Mouse (Mus musculus) limb, embryonic 11.5 days (tissue): ENCODE results near the gene Efr3b. TPM values are rescaled to one million over a fixed set of nuclear protein-coding genes. Genes with fewer than 3 reads are reported as not detected.
"Not testable (repeated sequence)": the region's sequence is repeated elsewhere in the genome, so short reads cannot be mapped to it uniquely, and the experiment has no call there.

Experiments
- ATAC-seq: fragments of 200-750 bp; cut with Nextera tagmentation; 2 replicates; pipeline ENCODE4 v1.8.0; 2017; ENCODE audit warnings: low read depth; ENCODE audit not compliant: insufficient number of reproducible peaks, low FRiP score, low TSS enrichment
- DNase-seq: peaks from one replicate; pipeline ENCODE4 v3.0.0-alpha.2; 2015; ENCODE audit warnings: low spot score
- H3K27ac ChIP-seq: fragments of 300-500 bp; sonication (generic); replicated peaks from 2 replicates; pipeline ENCODE4 v1.5.1; 2014; ENCODE audit warnings: low read depth, mild to moderate bottlenecking, low read length
- H3K27me3 ChIP-seq: fragments of 300-500 bp; sonication (generic); 2 replicates; pipeline ENCODE4 v1.6.1; 2014; ENCODE audit warnings: mild to moderate bottlenecking, low read length, mixed read lengths; ENCODE audit not compliant: control insufficient read depth, insufficient read depth
- H3K36me3 ChIP-seq: fragments of 300-500 bp; sonication (generic); 2 replicates; pipeline ENCODE4 v1.6.1; 2014; ENCODE audit warnings: mild to moderate bottlenecking, low read length, moderate library complexity, mixed read lengths; ENCODE audit not compliant: control insufficient read depth, insufficient read depth
- H3K4me1 ChIP-seq: fragments of 300-500 bp; sonication (generic); 2 replicates; pipeline ENCODE4 v1.6.1; 2014; ENCODE audit warnings: low read length, mixed read lengths; ENCODE audit not compliant: control insufficient read depth, insufficient read depth
- H3K4me2 ChIP-seq: fragments of 300-500 bp; sonication (generic); 2 replicates; pipeline ENCODE4 v1.6.1; 2014; ENCODE audit warnings: low read depth, mild to moderate bottlenecking, moderate library complexity; ENCODE audit not compliant: severe bottlenecking
- H3K4me3 ChIP-seq: fragments of 300-500 bp; sonication (generic); 2 replicates; pipeline ENCODE4 v1.5.1; 2014; ENCODE audit warnings: low read depth, low read length
- H3K9ac ChIP-seq: fragments of 300-500 bp; sonication (generic); 2 replicates; pipeline ENCODE4 v1.6.1; 2014; ENCODE audit warnings: mild to moderate bottlenecking, low read length
- H3K9me3 ChIP-seq: fragments of 300-500 bp; sonication (generic); 2 replicates; pipeline ENCODE4 v1.6.1; 2016; ENCODE audit warnings: low read length; ENCODE audit not compliant: control insufficient read depth
- WGBS: fragments of 180-500 bp; shearing (Covaris S2); extraction: QIAGEN DNeasy Blood & Tissue Kit; methylation state at CpG from one replicate; pipeline ENCODE4 v1.1.7; 2014; 5-methylcytosine and 5-hydroxymethylcytosine counted together
- polyA plus RNA-seq: library from polyadenylated mRNA; unstranded; fragments of >200 nt; fragmentation: Nextera tagmentation; extraction: Ambion mirVana; gene quantifications from 2 replicates; pipeline ENCODE4 v1.2.1, GENCODE M21; 2014

Gene Efr3b
- polyA plus RNA-seq, 1 experiment from 2014 or later: 6.3 TPM

DNA sequence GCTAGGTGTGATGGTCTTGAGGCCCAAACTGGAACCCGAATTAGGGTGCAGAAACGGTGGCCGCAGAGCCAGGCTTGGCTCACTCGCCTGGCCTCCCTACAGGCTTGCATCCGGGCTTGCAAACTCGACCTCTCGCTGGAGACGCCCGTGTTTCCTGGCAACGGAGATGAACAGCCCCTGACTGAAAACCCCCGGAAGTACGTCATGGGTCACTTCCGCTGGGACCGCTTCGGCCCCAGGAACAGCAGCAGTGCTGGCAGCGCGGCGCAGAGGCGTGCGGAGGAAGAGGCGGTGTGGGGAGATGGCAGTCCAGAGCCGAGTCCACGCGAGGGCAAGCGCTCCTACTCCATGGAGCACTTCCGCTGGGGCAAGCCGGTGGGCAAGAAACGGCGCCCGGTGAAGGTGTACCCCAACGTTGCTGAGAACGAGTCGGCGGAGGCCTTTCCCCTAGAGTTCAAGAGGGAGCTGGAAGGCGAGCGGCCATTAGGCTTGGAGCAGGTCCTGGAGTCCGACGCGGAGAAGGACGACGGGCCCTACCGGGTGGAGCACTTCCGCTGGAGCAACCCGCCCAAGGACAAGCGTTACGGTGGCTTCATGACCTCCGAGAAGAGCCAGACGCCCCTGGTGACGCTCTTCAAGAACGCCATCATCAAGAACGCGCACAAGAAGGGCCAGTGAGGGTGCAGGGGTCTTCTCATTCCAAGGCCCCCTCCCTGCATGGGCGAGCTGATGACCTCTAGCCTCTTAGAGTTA is 78.7 kb downstream of the Efr3b start:
- Histone ChIP-seq H3K36me3 (no peaks in the 10 kb centered on the region), H3K4me1 (peaks cover 6% of the 10 kb centered on the region), H3K4me3 (peak overlapping the region; percentile 53), H3K9ac (peak overlapping the region; percentile 85), H3K27ac (peak overlapping the region; percentile 87; the same call in 1 of the 2 replicates), H3K9me3 (no peaks in the 10 kb centered on the region), H3K4me2 (peak overlapping the region; percentile 77), H3K27me3 (peaks cover 3% of the 10 kb centered on the region)
- DNase-seq (peak; percentile 94), ATAC-seq (peak; percentile 92)
- WGBS: 2% methylated on average over 53 of the region's 53 CpGs

DNA sequence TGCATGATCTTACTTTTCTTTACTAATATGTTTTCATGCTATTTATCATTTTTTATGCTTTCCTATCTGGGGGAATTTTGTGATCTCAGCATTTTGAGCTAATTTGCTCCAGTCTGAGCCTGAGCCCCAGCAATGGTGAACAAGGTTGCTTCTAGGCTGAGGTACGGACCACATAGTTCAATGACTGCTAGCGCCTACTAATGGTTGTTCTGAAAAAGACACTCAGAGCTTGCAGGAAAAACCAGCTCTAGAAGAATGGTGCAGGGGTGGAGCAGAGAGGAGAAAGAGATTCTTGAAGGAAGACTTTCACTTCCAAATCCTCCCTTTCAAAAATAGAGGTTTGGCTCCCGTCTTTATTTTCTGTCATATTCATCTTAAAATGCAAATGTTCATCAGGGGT is 82.4 kb downstream of the Efr3b start:
- H3K27me3 ChIP-seq: peaks cover 13% of the 10 kb centered on the region
- no peak overlapping the region for H3K4me3 ChIP-seq
- no peak overlapping the region for H3K27ac ChIP-seq
- no peak overlapping the region for H3K4me2 ChIP-seq
- ATAC-seq (no peak), DNase-seq (no peak)
- H3K36me3 ChIP-seq: no peaks in the 10 kb centered on the region
- no peak overlapping the region for H3K9ac ChIP-seq
- H3K4me1 ChIP-seq: peaks cover 6% of the 10 kb centered on the region
- 16% methylated on average over 3 of the region's 3 CpGs for WGBS
- no peaks in the 10 kb centered on the region for H3K9me3 ChIP-seq

DNA sequence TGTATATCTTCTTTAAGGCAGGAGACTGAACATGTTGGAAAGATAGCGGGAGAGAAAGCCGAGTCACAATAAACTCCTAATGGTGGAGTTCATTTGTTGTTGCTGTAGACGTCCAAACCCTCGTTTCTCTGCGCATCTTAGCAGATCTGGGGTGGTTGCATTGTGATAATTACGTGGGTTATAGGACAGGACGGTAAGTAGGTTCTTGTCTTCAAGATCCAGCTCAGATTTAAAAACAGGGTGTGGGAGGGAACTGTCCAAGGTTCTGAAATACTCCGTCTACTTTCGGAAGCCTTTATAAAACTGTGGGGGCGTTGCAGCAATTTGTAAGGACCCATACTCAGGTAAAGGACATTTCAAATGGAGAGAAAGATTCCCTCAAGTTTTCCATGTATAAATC is 83.3 kb downstream of the Efr3b start:
- H3K36me3 ChIP-seq: no peaks in the 10 kb centered on the region
- no peak for ATAC-seq
- no peak overlapping the region for H3K9ac ChIP-seq
- peaks cover 6% of the 10 kb centered on the region for H3K4me1 ChIP-seq
- no peak overlapping the region for H3K4me2 ChIP-seq
- 31% methylated on average over 10 of the region's 10 CpGs for WGBS
- H3K27me3 ChIP-seq: peaks cover 13% of the 10 kb centered on the region
- H3K27ac ChIP-seq: no peak overlapping the region
- peak; percentile 56 for DNase-seq
- no peaks in the 10 kb centered on the region for H3K9me3 ChIP-seq
- no peak overlapping the region for H3K4me3 ChIP-seq

DNA sequence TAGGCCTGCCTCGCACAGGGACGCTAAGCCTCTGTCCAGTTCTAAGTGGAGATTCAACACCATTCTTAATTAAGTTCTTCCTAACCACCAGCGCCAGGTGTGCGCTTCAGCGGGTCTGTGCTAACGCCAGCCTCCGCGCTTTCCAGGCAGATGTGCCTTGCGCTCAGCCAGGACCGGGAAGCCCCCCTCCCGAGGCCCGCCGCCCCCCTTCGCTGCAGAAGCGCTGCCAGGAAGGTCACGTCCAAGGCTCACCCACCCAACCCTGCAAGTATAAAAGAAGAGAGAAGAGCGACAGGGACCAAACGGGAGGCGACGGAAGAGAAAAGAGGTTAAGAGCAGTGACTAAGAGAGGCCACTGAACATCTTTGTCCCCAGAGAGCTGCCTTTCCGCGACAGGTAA is 84.1 kb downstream of the Efr3b start, which contains the start of gene Pomc:
Gene Pomc, plus strand, starts transcription at position 301 of the 400 bp plus-strand sequence.
- ATAC-seq: no peak
- WGBS: 19% methylated on average over 22 of the region's 22 CpGs
- Histone ChIP-seq H3K4me1 (peaks cover 6% of the 10 kb centered on the region), H3K9ac (no peak within 1 kb of the TSS), H3K4me2 (no peak within 1 kb of the TSS), H3K9me3 (no peaks in the 10 kb centered on the region), H3K27me3 (peaks cover 13% of the 10 kb centered on the region), H3K27ac (no peak within 1 kb of the TSS), H3K4me3 (no peak within 1 kb of the TSS), H3K36me3 (no peaks in the 10 kb centered on the region)
- DNase-seq: no peak

DNA sequence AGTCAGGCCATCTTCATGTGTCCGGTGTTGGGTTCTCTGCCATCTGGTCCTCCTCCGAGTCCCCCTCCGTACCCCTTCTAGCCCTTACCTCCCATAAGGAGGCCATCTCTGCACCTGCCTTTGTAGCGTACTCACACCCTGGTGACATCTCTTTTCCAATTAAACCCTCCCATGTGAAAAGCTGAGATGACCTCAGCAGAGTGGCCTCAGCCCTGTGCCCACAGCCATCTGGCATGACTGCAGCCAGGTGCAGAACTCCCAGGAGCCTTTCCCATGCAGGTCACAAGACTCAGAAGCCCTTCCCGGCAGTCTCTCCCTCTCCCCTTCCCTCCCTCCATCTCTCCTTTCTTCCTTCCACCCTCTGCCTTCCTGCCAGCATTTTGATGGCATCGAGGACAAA is 91.2 kb downstream of the Efr3b start:
- WGBS: 63% methylated on average over 6 of the region's 6 CpGs

DNA sequence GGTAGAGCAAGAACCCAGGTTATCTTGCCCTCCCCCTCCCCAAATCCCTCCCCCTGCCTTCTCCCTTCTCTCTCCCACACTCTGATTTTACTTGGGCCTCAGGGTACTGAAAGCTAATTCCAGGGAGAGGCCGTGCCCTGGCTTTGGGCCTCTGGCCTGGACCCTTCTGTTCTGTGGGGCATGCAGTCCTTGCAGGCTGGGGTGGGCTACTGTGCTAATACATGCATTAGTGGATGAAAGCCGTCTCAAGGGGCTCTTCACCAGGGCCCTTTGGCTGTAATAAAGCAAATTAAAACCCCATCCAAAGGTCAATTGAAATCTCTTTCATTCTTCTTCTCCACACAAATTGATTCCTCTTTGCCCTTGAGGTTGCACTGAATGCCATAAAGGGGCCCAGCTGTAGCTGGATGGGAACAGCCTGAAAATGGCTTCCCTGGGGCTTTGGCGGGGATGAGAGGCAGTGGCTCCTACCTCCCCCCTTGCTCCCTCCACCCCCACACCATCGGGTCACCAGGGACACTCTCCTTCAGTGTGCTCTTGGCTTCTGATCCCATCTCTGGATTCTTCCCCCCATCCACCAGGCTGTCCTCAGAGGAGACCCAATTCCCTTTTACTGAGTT is 94.2 kb downstream of the Efr3b start:
- Histone ChIP-seq H3K4me1 (no peaks in the 10 kb centered on the region), H3K9me3 (no peaks in the 10 kb centered on the region), H3K4me2 (no peak overlapping the region), H3K36me3 (no peaks in the 10 kb centered on the region), H3K27me3 (no peaks in the 10 kb centered on the region), H3K27ac (no peak overlapping the region), H3K4me3 (no peak overlapping the region), H3K9ac (no peak overlapping the region)
- 50% methylated on average over 4 of the region's 4 CpGs for WGBS
- DNase-seq (no peak), ATAC-seq (no peak)

More for the DNA sequence above, 91.2 kb downstream of the Efr3b start:
- Histone ChIP-seq H3K9me3 (no peaks in the 10 kb centered on the region), H3K27me3 (no peaks in the 10 kb centered on the region), H3K36me3 (no peaks in the 10 kb centered on the region), H3K27ac (no peak overlapping the region), H3K4me3 (no peak overlapping the region), H3K4me1 (no peaks in the 10 kb centered on the region), H3K4me2 (no peak overlapping the region), H3K9ac (no peak overlapping the region)
- DNase-seq (no peak), ATAC-seq (no peak)

DNA sequence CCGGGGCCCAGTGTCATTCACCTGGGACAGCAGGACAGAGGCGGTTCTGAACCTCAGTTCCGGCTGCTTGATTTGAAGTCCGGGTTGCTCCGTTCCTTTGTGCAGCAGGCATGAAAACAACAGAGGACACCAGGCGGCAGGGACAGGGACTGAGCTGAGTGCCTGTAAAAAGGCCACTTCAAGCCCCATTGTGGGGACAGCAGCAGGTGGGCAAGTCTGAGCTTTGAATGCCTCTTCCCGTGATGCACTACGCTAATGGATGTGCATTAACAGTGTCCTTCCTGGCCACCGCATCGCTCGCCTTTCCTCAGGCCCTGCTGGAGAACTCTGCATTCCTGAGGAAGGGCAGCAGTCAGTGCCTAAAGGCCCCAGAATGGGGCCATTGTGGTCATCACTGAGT is 96.7 kb downstream of the Efr3b start:
- Histone ChIP-seq H3K9me3 (no peaks in the 10 kb centered on the region), H3K36me3 (no peaks in the 10 kb centered on the region), H3K4me3 (no peak overlapping the region), H3K27me3 (no peaks in the 10 kb centered on the region), H3K9ac (no peak overlapping the region), H3K27ac (no peak overlapping the region), H3K4me2 (no peak overlapping the region), H3K4me1 (no peaks in the 10 kb centered on the region)
- DNase-seq: no peak
- WGBS: 40% methylated on average over 11 of the region's 11 CpGs
- no peak for ATAC-seq

DNA sequence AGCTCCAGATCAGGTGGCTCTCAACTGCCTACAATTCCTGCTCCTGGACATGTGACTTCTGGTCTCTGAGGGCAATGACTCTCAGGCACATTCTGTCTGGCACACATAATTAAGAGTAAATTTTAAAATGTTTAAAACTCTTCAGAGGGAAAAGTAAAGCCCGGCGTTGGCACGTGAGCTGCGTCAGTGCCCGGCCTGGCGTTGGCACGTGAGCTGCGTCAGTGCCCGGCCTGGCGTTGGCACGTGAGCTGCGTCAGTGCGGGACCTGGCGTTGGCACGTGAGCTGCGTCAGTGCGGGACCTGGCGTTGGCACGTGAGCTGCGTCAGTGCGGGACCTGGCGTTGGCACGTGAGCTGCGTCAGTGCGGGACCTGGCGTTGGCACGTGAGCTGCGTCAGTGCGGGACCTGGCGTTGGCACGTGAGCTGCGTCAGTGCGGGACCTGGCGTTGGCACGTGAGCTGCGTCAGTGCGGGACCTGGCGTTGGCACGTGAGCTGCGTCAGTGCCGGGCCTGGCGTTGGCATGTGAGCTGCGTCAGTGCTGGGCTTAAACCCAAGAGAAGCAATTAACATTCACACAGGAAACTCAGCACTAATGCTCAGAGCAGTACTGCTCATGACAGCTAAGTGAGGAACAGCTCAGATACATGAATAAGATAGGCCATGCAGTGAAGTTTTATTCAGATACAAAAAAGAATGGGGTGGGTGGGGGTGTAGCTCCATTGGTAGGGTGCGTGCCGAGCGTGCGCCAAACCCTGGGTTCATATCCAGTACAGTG is 108.4 kb downstream of the Efr3b start:
- WGBS: 91% methylated on average over 33 of the region's 47 CpGs
- H3K4me3 ChIP-seq, H3K36me3 ChIP-seq, H3K4me1 ChIP-seq, H3K4me2 ChIP-seq, H3K9me3 ChIP-seq, H3K27me3 ChIP-seq, DNase-seq, ATAC-seq, H3K27ac ChIP-seq, H3K9ac ChIP-seq: not testable (repeated sequence)
